Mouse (Mus musculus): ENCODE results near the gene Cds1. TPM values are rescaled to one million over a fixed set of nuclear protein-coding genes. Genes with fewer than 3 reads are reported as not detected.

Cds1 gene
- polyA plus RNA-seq, 1 experiment, result 112 TPM

GRCm38 (mm10) chr5:101862651-101863050 lies 97.7 kb downstream of the Cds1 start:
- Histone ChIP-seq H3K27ac (ENCODE audit: insufficient read depth, low read depth, low read length) (no peak overlapping the region), H3K4me1 (ENCODE audit: control insufficient read depth, insufficient read depth, insufficient read length, low read length) (no peaks in the 10 kb centered on the region), H3K27me3 (ENCODE audit: control insufficient read depth, insufficient read depth, low read length) (no peaks in the 10 kb centered on the region), H3K4me3 (ENCODE audit: low read depth, low read length) (no peak overlapping the region), H3K36me3 (ENCODE audit: control insufficient read depth, insufficient read depth, low read length) (peaks cover 38% of the 10 kb centered on the region)
- TF ChIP-seq POLR2A (IDR thresholded peaks at IDR 0.05; ENCODE audit: low read depth, low read length) (no peak), CTCF (IDR thresholded peaks at IDR 0.05; ENCODE audit: extremely low read depth, insufficient read length, insufficient replicate concordance, low read depth, low read length) (no peak)
- WGBS, result 87% methylated on average over 8 of the region's 8 CpGs

DNA sequence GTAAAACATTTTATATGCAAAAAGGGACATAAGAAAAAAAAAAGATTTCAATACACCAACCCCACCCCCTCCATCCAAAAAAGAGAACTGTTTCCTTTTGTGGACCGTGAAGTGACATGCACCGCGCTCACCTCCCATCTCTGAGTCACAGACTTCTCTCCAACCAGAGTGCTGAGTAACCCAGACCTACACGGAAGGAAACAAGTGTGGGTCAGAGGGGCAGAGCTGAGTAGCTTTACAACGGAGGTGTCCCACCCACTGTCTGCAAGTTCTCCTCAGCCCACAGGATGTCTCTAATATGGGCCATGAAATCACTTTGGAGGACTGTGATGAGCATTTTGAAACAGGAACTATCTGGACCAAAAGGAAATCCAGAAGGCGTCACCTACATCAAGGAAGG lies 99.0 kb downstream of the Cds1 start:
- TF ChIP-seq POLR2A (IDR thresholded peaks at IDR 0.05; ENCODE audit: low read depth, low read length) (no peak), CTCF (IDR thresholded peaks at IDR 0.05; ENCODE audit: extremely low read depth, insufficient read length, insufficient replicate concordance, low read depth, low read length) (no peak)
- Histone ChIP-seq H3K4me1 (ENCODE audit: control insufficient read depth, insufficient read depth, insufficient read length, low read length) (no peaks in the 10 kb centered on the region), H3K27me3 (ENCODE audit: control insufficient read depth, insufficient read depth, low read length) (no peaks in the 10 kb centered on the region), H3K4me3 (ENCODE audit: low read depth, low read length) (no peak overlapping the region), H3K36me3 (ENCODE audit: control insufficient read depth, insufficient read depth, low read length) (peaks cover 42% of the 10 kb centered on the region), H3K27ac (ENCODE audit: insufficient read depth, low read depth, low read length) (no peak overlapping the region)
- 88% methylated on average over 6 of the region's 6 CpGs for WGBS

GRCm38 (mm10) chr5:101866722-101867121 lies 101.8 kb downstream of the Cds1 start:
- Histone ChIP-seq H3K4me3 (ENCODE audit: low read depth, low read length) (no peak overlapping the region), H3K4me1 (ENCODE audit: control insufficient read depth, insufficient read depth, insufficient read length, low read length) (no peaks in the 10 kb centered on the region), H3K27ac (ENCODE audit: insufficient read depth, low read depth, low read length) (no peak overlapping the region), H3K36me3 (ENCODE audit: control insufficient read depth, insufficient read depth, low read length) (peaks cover 47% of the 10 kb centered on the region), H3K27me3 (ENCODE audit: control insufficient read depth, insufficient read depth, low read length) (no peaks in the 10 kb centered on the region)
- WGBS, result 52% methylated on average over 2 of the region's 2 CpGs
- TF ChIP-seq POLR2A (IDR thresholded peaks at IDR 0.05; ENCODE audit: low read depth, low read length), result no peak
- no peak for TF ChIP-seq CTCF (IDR thresholded peaks at IDR 0.05; ENCODE audit: extremely low read depth, insufficient read length, insufficient replicate concordance, low read depth, low read length)

Other genes with a start within 250 kb of the Cds1 start
- 0.18 TPM in 1 of 2 replicates, not detected in the other for gene Nkx6-1, start 100.1 kb upstream of the Cds1 start, polyA plus RNA-seq (2012; rRNA removed)

All from small intestine, adult 2 months (tissue).